Mouse (Mus musculus): ENCODE data around the gene Gm20547. TPM values are rescaled to one million over a fixed set of nuclear protein-coding genes. Genes with fewer than 3 reads are reported as not detected.
"Not testable (repeated sequence)": the region's sequence is repeated elsewhere in the genome, so short reads cannot be mapped to it uniquely, and the experiment has no call there.

The Gm20547 gene
- polyA plus RNA-seq, 1 experiment from 2014 or later = not detected

DNA sequence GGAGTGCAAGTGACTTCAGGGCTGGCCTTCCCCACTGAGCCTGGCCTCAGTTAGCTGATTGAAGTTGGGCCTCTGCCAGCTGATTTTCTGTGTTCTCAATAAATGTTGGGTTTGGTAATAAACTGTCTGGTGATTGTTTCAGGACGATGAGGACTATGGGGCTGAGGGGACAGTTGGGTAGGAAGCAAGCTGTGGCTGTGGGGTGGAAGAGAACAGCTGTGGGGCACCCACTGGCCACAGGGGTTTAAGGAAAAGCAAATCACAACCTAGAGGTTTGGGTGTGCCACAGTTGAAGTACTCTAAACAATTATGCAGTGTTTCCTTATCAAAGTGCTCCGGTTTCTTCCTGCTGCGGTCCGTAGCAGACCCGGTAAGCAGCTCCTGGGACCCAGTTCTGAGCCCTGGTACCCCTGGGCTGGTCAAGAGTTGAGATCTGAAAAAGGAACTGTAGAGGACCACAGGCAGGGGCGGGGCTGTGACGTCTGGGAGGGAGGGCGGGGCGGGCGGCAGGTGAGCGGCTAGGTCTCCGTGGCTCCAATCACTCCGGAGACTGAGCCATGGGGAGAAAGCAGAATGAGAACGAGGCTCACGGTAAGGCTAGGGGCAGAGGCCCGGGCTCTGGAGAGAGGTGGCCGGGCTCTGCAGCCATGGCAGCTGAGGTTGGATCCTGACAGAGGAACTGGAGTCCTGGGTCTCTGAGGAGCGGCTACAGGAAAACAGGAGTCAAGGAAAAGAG, 32.3 kb upstream of the Gm20547 start, which contains the start of gene Slc44a4:
TSS of gene Slc44a4 (plus strand) at position 537 of the 736 bp plus-strand sequence.
- Histone ChIP-seq H3K27me3 (ENCODE audit: control insufficient read depth, insufficient read depth, low read length) (no peaks in the 10 kb centered on the region), H3K4me2 (ENCODE audit: low read depth, low read length) (peak within 1 kb of the TSS; percentile 44), H3K4me1 (ENCODE audit: control insufficient read depth, insufficient read depth, low read length) (peaks cover 5% of the 10 kb centered on the region), H3K36me3 (ENCODE audit: control insufficient read depth, insufficient read depth, low read length) (peaks cover 33% of the 10 kb centered on the region), H3K27ac (ENCODE audit: low read length) (peak within 1 kb of the TSS; percentile 79), H3K4me3 (replicated peaks; ENCODE audit: low read length) (peak within 1 kb of the TSS; percentile 34), H3K9ac (ENCODE audit: low read length) (peak within 1 kb of the TSS; percentile 62), H3K9me3 (replicated peaks; ENCODE audit: control insufficient read depth, low read length) (no peaks in the 10 kb centered on the region)
- ATAC-seq (ENCODE audit: insufficient read depth, low FRiP score) = 0 out of 2 replicates have a peak, but pooled peaks have one; percentile 30
- WGBS = 25% methylated on average over 18 of the region's 18 CpGs

DNA sequence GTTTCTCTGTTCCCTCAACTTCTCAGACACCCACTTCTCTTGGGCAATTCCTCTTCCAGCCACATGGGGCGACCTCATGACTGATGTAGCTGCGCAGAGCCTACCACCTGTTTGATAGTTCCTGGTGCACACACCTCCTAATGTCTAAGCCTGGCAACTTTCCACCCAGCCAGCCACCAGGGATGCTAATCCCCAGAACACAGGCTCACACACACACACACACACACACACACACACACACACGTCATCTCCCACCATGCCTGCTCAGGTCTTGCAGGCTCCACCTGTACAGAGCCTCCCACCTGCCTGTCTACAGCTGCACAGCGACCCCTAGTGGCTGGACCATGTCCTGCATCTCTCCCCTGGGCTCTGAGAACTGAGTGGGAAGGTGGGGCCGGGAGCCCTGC, 30.1 kb upstream of the Gm20547 start:
- Histone ChIP-seq H3K9me3 (replicated peaks; ENCODE audit: control insufficient read depth, low read length) (no peaks in the 10 kb centered on the region), H3K27ac (ENCODE audit: low read length) (no peak overlapping the region), H3K27me3 (ENCODE audit: control insufficient read depth, insufficient read depth, low read length) (no peaks in the 10 kb centered on the region), H3K36me3 (ENCODE audit: control insufficient read depth, insufficient read depth, low read length) (peaks cover 49% of the 10 kb centered on the region), H3K9ac (ENCODE audit: low read length) (no peak overlapping the region), H3K4me2 (ENCODE audit: low read depth, low read length) (no peak overlapping the region), H3K4me1 (ENCODE audit: control insufficient read depth, insufficient read depth, low read length) (peaks cover 5% of the 10 kb centered on the region), H3K4me3 (replicated peaks; ENCODE audit: low read length) (no peak overlapping the region)
- WGBS = 44% methylated on average over 5 of the region's 5 CpGs
- peak; percentile 47; the same call in 1 of the 2 replicates for ATAC-seq (ENCODE audit: insufficient read depth, low FRiP score)

DNA sequence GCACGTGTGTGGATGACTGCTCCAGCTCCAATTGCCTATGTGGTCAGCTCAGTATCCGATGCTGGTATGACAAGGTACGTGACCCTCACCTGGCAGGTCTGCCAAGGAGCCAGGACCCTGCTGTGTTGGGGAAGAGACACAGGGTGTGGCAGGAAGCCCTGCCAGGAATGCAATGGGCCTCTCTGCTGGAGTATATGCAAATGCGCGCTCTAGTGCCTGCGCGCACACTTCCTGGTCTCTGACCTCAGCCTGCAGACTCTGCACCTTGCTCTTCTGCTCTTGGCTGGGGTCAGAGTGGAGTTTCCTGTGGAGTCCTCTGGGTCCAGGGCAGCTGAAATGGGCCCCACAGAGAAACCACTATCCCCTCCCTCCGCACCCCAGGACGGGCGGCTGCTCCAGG, 29.1 kb upstream of the Gm20547 start:
- WGBS = 86% methylated on average over 10 of the region's 10 CpGs
- H3K27ac ChIP-seq (ENCODE audit: low read length) = no peak overlapping the region
- no peak overlapping the region for H3K9ac ChIP-seq (ENCODE audit: low read length)
- no peak overlapping the region for H3K4me2 ChIP-seq (ENCODE audit: low read depth, low read length)
- ATAC-seq (ENCODE audit: insufficient read depth, low FRiP score) = no peak
- no peaks in the 10 kb centered on the region for H3K9me3 ChIP-seq (replicated peaks; ENCODE audit: control insufficient read depth, low read length)
- no peaks in the 10 kb centered on the region for H3K27me3 ChIP-seq (ENCODE audit: control insufficient read depth, insufficient read depth, low read length)
- H3K4me3 ChIP-seq (replicated peaks; ENCODE audit: low read length) = no peak overlapping the region
- peaks cover 5% of the 10 kb centered on the region for H3K4me1 ChIP-seq (ENCODE audit: control insufficient read depth, insufficient read depth, low read length)
- peaks cover 58% of the 10 kb centered on the region for H3K36me3 ChIP-seq (ENCODE audit: control insufficient read depth, insufficient read depth, low read length)

DNA sequence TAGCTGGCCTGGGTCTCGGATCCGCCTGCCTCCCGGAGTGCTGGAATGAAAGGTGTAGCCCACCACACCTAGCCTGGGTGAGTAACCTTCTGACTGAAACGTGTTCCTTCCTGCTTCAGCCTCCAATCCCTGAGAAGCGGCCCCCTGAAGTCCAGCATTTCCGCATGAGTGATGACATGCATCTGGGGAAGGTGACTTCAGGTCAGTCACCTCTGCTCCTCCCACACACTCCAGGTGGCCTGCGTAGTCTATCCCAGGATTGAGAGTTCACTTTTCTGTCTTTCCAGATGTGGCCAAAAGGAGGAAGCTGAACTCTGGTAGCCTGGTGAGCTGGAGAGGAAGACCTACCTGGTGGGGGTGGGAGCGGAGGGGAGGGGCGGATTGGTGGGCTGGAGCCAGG, 21.1 kb upstream of the Gm20547 start:
- peaks cover 34% of the 10 kb centered on the region for H3K36me3 ChIP-seq (ENCODE audit: control insufficient read depth, insufficient read depth, low read length)
- no peaks in the 10 kb centered on the region for H3K9me3 ChIP-seq (replicated peaks; ENCODE audit: control insufficient read depth, low read length)
- WGBS = 80% methylated on average over 9 of the region's 9 CpGs
- H3K27ac ChIP-seq (ENCODE audit: low read length) = no peak overlapping the region
- ATAC-seq (ENCODE audit: insufficient read depth, low FRiP score) = no peak
- no peak overlapping the region for H3K4me3 ChIP-seq (replicated peaks; ENCODE audit: low read length)
- H3K27me3 ChIP-seq (ENCODE audit: control insufficient read depth, insufficient read depth, low read length) = no peaks in the 10 kb centered on the region
- 0 out of 2 replicates have a peak, but pooled peaks cover 3% of the 10 kb centered on the region for H3K4me1 ChIP-seq (ENCODE audit: control insufficient read depth, insufficient read depth, low read length)
- H3K4me2 ChIP-seq (ENCODE audit: low read depth, low read length) = no peak overlapping the region
- H3K9ac ChIP-seq (ENCODE audit: low read length) = no peak overlapping the region

DNA sequence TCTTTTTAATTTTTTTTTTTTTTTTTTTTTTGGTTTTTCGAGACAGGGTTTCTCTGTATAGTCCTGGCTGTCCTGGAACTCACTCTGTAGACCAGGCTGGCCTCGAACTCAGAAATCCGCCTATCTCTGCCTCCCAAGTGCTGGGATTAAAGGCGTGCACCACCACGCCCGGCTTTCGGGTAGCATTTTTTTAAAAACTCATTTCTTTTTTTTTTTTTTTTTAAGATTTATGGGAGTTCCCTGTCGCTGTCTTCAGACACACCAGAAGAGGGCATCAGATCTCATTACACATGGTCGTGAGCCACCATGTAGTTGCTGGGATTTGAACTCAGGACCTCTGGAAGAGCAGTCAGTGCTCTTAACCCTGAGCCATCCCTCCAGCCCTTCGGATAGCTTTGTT, 20.1 kb upstream of the Gm20547 start:
- H3K4me1 ChIP-seq (ENCODE audit: control insufficient read depth, insufficient read depth, low read length); H3K4me3 ChIP-seq (replicated peaks; ENCODE audit: low read length); H3K9ac ChIP-seq (ENCODE audit: low read length); H3K27me3 ChIP-seq (ENCODE audit: control insufficient read depth, insufficient read depth, low read length); H3K4me2 ChIP-seq (ENCODE audit: low read depth, low read length); ATAC-seq (ENCODE audit: insufficient read depth, low FRiP score); H3K27ac ChIP-seq (ENCODE audit: low read length); H3K9me3 ChIP-seq (replicated peaks; ENCODE audit: control insufficient read depth, low read length): not testable (repeated sequence)
- peaks cover 24% of the 10 kb centered on the region for H3K36me3 ChIP-seq (ENCODE audit: control insufficient read depth, insufficient read depth, low read length)
- 82% methylated on average over 9 of the region's 10 CpGs for WGBS

DNA sequence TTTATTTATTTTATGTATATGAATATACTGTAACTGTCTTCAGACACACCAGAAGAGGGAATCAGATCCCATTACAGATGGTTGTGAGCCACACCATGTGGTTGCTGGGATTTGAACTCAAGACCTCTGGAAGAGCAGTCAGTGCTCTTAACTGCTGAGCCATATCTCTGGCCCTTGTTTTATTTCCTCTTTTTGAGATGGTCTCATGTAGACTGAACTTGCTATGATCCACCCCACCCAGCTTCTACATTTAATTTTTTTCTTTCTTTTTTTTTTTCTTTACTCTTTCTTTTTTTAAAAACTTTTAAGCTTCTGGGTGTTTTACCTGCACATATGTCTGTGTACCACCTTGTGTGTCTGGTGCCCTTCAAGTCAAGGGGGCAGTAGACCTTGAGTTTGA, 19.0 kb upstream of the Gm20547 start:
- not testable (repeated sequence) for ATAC-seq (ENCODE audit: insufficient read depth, low FRiP score); H3K4me3 ChIP-seq (replicated peaks; ENCODE audit: low read length); H3K9me3 ChIP-seq (replicated peaks; ENCODE audit: control insufficient read depth, low read length); H3K4me2 ChIP-seq (ENCODE audit: low read depth, low read length); H3K27ac ChIP-seq (ENCODE audit: low read length); H3K9ac ChIP-seq (ENCODE audit: low read length); H3K27me3 ChIP-seq (ENCODE audit: control insufficient read depth, insufficient read depth, low read length)
- Histone ChIP-seq H3K4me1 (ENCODE audit: control insufficient read depth, insufficient read depth, low read length) (peaks cover 15% of the 10 kb centered on the region), H3K36me3 (ENCODE audit: control insufficient read depth, insufficient read depth, low read length) (peaks cover 21% of the 10 kb centered on the region)

DNA sequence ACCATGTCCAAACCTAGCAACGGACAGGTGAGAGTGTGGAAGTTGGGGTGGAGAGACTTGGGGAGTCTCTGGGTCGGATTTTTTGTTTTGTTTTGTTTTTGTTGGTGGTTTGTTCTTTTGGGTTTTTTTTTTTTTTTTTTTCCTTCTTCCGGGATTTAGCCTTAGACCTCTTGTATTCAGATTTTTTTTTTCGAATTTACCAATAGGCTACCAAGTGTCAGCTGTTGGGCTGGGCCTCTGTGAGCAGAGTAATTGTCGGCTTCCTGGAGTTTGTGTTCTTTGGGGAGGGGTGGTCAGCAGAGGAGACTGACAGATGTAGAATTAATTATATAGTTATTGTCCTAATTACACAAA, 18.0 kb upstream of the Gm20547 start:
- Histone ChIP-seq H3K4me1 (ENCODE audit: control insufficient read depth, insufficient read depth, low read length) (peaks cover 19% of the 10 kb centered on the region), H3K4me3 (replicated peaks; ENCODE audit: low read length) (peak overlapping the region; percentile 92), H3K27me3 (ENCODE audit: control insufficient read depth, insufficient read depth, low read length) (no peaks in the 10 kb centered on the region), H3K4me2 (ENCODE audit: low read depth, low read length) (peak overlapping the region; percentile 84), H3K36me3 (ENCODE audit: control insufficient read depth, insufficient read depth, low read length) (peaks cover 15% of the 10 kb centered on the region; the same call in 1 of the 2 replicates), H3K9ac (ENCODE audit: low read length) (peak overlapping the region; percentile 99), H3K27ac (ENCODE audit: low read length) (peak overlapping the region; percentile 95), H3K9me3 (replicated peaks; ENCODE audit: control insufficient read depth, low read length) (no peaks in the 10 kb centered on the region)
- 2% methylated on average over 5 of the region's 5 CpGs for WGBS
- ATAC-seq (ENCODE audit: insufficient read depth, low FRiP score) = no peak

DNA sequence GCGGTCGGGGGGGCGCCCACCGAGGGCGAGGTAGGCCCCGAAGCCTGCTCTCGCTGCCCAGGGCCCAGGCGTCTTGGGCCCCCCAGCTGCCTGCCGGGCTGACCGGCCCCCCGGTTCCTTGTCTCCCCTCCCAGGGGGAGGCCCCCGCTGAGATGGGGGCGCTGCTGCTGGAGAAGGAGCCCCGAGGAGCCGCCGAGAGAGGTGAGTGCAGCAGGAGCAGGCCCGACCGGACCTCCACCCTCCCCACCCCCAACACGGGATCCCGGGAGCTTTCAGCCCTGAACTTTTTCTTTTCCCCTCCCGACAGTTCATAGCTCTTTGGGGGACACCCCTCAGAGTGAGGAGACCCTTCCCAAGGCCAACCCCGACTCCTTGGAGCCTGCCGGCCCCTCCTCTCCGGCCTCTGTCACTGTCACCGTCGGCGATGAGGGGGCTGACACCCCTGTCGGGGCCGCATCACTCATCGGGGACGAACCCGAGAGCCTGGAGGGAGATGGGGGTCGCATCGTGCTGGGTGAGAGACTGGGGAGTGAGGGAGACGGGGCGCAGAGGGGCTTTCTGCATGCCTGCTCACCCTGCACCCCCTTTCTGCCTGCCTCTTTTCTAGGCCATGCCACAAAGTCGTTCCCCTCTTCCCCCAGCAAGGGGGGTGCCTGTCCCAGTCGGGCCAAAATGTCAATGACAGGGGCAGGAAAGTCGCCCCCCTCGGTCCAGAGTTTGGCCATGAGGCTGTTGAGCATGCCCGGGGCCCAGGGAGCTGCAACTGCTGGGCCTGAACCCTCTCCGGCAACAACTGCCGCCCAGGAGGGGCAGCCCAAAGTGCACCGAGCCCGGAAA, 17.4 kb upstream of the Gm20547 start:
- Histone ChIP-seq H3K36me3 (ENCODE audit: control insufficient read depth, insufficient read depth, low read length) (peaks cover 15% of the 10 kb centered on the region; the same call in 1 of the 2 replicates), H3K9ac (ENCODE audit: low read length) (peak overlapping the region; percentile 99), H3K27ac (ENCODE audit: low read length) (peak overlapping the region; percentile 95), H3K4me3 (replicated peaks; ENCODE audit: low read length) (peak overlapping the region; percentile 92), H3K9me3 (replicated peaks; ENCODE audit: control insufficient read depth, low read length) (no peaks in the 10 kb centered on the region), H3K4me1 (ENCODE audit: control insufficient read depth, insufficient read depth, low read length) (peaks cover 20% of the 10 kb centered on the region), H3K27me3 (ENCODE audit: control insufficient read depth, insufficient read depth, low read length) (no peaks in the 10 kb centered on the region), H3K4me2 (ENCODE audit: low read depth, low read length) (peak overlapping the region; percentile 84)
- no peak for ATAC-seq (ENCODE audit: insufficient read depth, low FRiP score)
- WGBS = under 1% methylated on average over 39 of the region's 45 CpGs

DNA sequence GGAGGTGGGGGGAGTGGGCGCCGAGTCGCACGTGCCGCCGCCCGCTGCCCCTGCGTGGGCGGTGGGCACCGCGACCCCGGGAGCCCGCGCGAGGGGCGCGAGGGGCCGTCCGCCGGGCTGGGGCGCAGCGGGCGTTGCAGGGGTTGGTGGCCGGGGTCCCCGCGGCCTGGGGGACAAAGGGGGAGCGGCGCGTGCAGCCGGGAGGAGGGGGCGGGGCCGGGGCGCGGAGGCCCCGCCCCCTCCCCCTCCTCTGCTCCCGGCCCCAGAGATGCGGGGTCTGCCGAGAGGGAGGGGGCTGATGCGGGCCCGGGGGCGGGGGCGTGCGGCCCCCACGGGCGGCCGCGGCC, 16.8 kb upstream of the Gm20547 start:
- WGBS = under 1% methylated on average over 26 of the region's 47 CpGs
- Histone ChIP-seq H3K4me3 (replicated peaks; ENCODE audit: low read length) (peak overlapping the region; percentile 92), H3K27ac (ENCODE audit: low read length) (peak overlapping the region; percentile 95), H3K4me1 (ENCODE audit: control insufficient read depth, insufficient read depth, low read length) (peaks cover 21% of the 10 kb centered on the region), H3K9ac (ENCODE audit: low read length) (peak overlapping the region; percentile 99), H3K9me3 (replicated peaks; ENCODE audit: control insufficient read depth, low read length) (no peaks in the 10 kb centered on the region), H3K36me3 (ENCODE audit: control insufficient read depth, insufficient read depth, low read length) (peaks cover 15% of the 10 kb centered on the region; the same call in 1 of the 2 replicates), H3K4me2 (ENCODE audit: low read depth, low read length) (peak overlapping the region; percentile 84), H3K27me3 (ENCODE audit: control insufficient read depth, insufficient read depth, low read length) (no peaks in the 10 kb centered on the region)
- ATAC-seq (ENCODE audit: insufficient read depth, low FRiP score) = no peak
